Mouse (Mus musculus) erythroblast, embryonic 14.5 days (primary cell): ENCODE data around the gene Ccdc141. TPM values are rescaled to one million over a fixed set of nuclear protein-coding genes. Genes with fewer than 3 reads are reported as not detected.

ENCODE experiments used
- H3K27me3 ChIP-seq: 2 replicates; pipeline ENCODE4 v1.6.1; 2012; ENCODE audit warnings: inconsistent platforms; ENCODE audit not compliant: control insufficient read depth
- H3K36me3 ChIP-seq: 2 replicates; pipeline ENCODE4 v1.6.1; 2012; ENCODE audit warnings: mild to moderate bottlenecking, inconsistent platforms; ENCODE audit not compliant: control insufficient read depth
- H3K4me1 ChIP-seq: 2 replicates; pipeline ENCODE4 v1.6.1; 2012; ENCODE audit warnings: inconsistent platforms; ENCODE audit not compliant: control insufficient read depth
- H3K4me3 ChIP-seq: replicated peaks from 2 replicates; pipeline ENCODE3; 2012; ENCODE audit warnings: moderate library complexity, mild to moderate bottlenecking, inconsistent platforms
- H3K9me3 ChIP-seq: 2 replicates; pipeline ENCODE4 v1.6.1; 2012; ENCODE audit warnings: low read length, inconsistent platforms, mixed read lengths; ENCODE audit not compliant: control insufficient read depth
- GATA1 ChIP-seq: IDR thresholded peaks from 2 replicates; pipeline ENCODE4 v1.6.1; 2012; ENCODE audit warnings: low read length, inconsistent platforms, mixed read lengths
- TAL1 ChIP-seq: IDR thresholded peaks from 3 replicates; pipeline ENCODE4 v1.6.1; 2012; ENCODE audit warnings: low read length, inconsistent platforms, mixed read lengths
- polyA plus RNA-seq: library from polyadenylated mRNA; stranded (reverse); fragments of >175 nt; gene quantifications from 2 replicates; pipeline ENCODE4 v1.2.3, GENCODE M21; 2012

The Ccdc141 gene
- polyA plus RNA-seq, 1 experiment = 0.01 TPM

GRCm38 (mm10) chr2:77182271-77182995, 12.0 kb upstream of the Ccdc141 start:
- Histone ChIP-seq H3K36me3 (no peaks in the 10 kb centered on the region), H3K4me1 (peaks cover 29% of the 10 kb centered on the region), H3K27me3 (no peaks in the 10 kb centered on the region), H3K4me3 (no peak overlapping the region), H3K9me3 (no peaks in the 10 kb centered on the region)
- TF ChIP-seq GATA1 (no peak), TAL1 (no peak)

GRCm38 (mm10) chr2:77177472-77177871, 7.0 kb upstream of the Ccdc141 start:
- TF ChIP-seq TAL1 (peak; percentile 71), GATA1 (peak; percentile 61)
- Histone ChIP-seq H3K36me3 (no peaks in the 10 kb centered on the region), H3K27me3 (no peaks in the 10 kb centered on the region), H3K4me1 (peaks cover 54% of the 10 kb centered on the region), H3K9me3 (no peaks in the 10 kb centered on the region), H3K4me3 (peak overlapping the region; percentile 19)

GRCm38 (mm10) chr2:77176413-77176812, 6.0 kb upstream of the Ccdc141 start:
- H3K36me3 ChIP-seq = no peaks in the 10 kb centered on the region
- H3K27me3 ChIP-seq = peaks cover 5% of the 10 kb centered on the region
- peaks cover 63% of the 10 kb centered on the region for H3K4me1 ChIP-seq
- TF ChIP-seq GATA1 (no peak), TAL1 (0 out of 3 replicates have a peak, but pooled peaks have one; percentile 21)
- no peaks in the 10 kb centered on the region for H3K9me3 ChIP-seq
- peak overlapping the region; percentile 36 for H3K4me3 ChIP-seq

- H3K4me1 ChIP-seq = peaks cover 66% of the 10 kb centered on the region
Observed at GRCm38 (mm10) chr2:77175411-77175810, 5.0 kb upstream of the Ccdc141 start.

GRCm38 (mm10) chr2:77174313-77174712, 3.9 kb upstream of the Ccdc141 start:
- no peaks in the 10 kb centered on the region for H3K9me3 ChIP-seq
- no peaks in the 10 kb centered on the region for H3K36me3 ChIP-seq
- TF ChIP-seq TAL1 (no peak), GATA1 (no peak)
- H3K4me3 ChIP-seq = no peak overlapping the region
- H3K27me3 ChIP-seq = peaks cover 9% of the 10 kb centered on the region
- peaks cover 69% of the 10 kb centered on the region for H3K4me1 ChIP-seq

More at GRCm38 (mm10) chr2:77175411-77175810, 5.0 kb upstream of the Ccdc141 start:
- Histone ChIP-seq H3K36me3 (no peaks in the 10 kb centered on the region), H3K9me3 (no peaks in the 10 kb centered on the region), H3K4me3 (no peak overlapping the region), H3K27me3 (peaks cover 5% of the 10 kb centered on the region)
- TF ChIP-seq TAL1 (no peak), GATA1 (no peak)

- H3K27me3 ChIP-seq = peaks cover 9% of the 10 kb centered on the region
- no peak overlapping the region for H3K4me3 ChIP-seq
- H3K36me3 ChIP-seq = no peaks in the 10 kb centered on the region
- TF ChIP-seq TAL1 (no peak), GATA1 (no peak)
- no peaks in the 10 kb centered on the region for H3K9me3 ChIP-seq
- H3K4me1 ChIP-seq = peaks cover 64% of the 10 kb centered on the region
Observed at GRCm38 (mm10) chr2:77173821-77174220, 3.4 kb upstream of the Ccdc141 start.

- TF ChIP-seq GATA1 (no peak), TAL1 (no peak)
- peaks cover 59% of the 10 kb centered on the region for H3K4me1 ChIP-seq
Observed at GRCm38 (mm10) chr2:77173366-77173765, 2.9 kb upstream of the Ccdc141 start.

GRCm38 (mm10) chr2:77172241-77172671, 1.8 kb upstream of the Ccdc141 start:
- TF ChIP-seq GATA1 (no peak), TAL1 (no peak)
- H3K27me3 ChIP-seq = peaks cover 9% of the 10 kb centered on the region
- H3K4me3 ChIP-seq = no peak overlapping the region
- H3K9me3 ChIP-seq = no peaks in the 10 kb centered on the region
- H3K36me3 ChIP-seq = no peaks in the 10 kb centered on the region
- peaks cover 48% of the 10 kb centered on the region for H3K4me1 ChIP-seq

More at GRCm38 (mm10) chr2:77173366-77173765, 2.9 kb upstream of the Ccdc141 start:
- Histone ChIP-seq H3K36me3 (no peaks in the 10 kb centered on the region), H3K9me3 (no peaks in the 10 kb centered on the region), H3K4me3 (no peak overlapping the region), H3K27me3 (peaks cover 9% of the 10 kb centered on the region)

GRCm38 (mm10) chr2:77171444-77172240, 1.2 kb upstream of the Ccdc141 start:
- TF ChIP-seq GATA1 = no peak
- TF ChIP-seq TAL1 = no peak
- H3K27me3 ChIP-seq = peaks cover 9% of the 10 kb centered on the region
- no peaks in the 10 kb centered on the region for H3K9me3 ChIP-seq
- peaks cover 43% of the 10 kb centered on the region for H3K4me1 ChIP-seq
- no peak overlapping the region for H3K4me3 ChIP-seq
- H3K36me3 ChIP-seq = no peaks in the 10 kb centered on the region
